Mouse (Mus musculus): ENCODE data around the gene Gk2.

DNA sequence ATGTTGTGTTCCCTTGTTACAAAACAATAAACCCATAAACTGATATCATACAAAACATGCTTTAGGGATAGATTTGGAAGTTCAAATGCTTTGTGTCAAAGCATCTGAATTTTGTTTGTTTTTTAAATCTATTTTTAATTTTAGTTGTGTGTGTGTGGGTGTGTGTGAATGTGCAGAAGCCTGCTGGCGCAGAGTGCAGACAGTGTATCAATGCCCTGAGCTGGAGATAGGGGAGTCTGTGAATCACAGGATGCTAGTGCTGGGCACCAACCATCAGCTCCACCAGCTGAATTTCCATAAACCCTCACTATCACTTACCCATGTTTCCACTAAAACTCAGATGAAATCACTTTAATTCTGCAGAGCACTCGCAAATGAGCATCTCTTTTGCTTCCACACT is 24.3 kb downstream of the Gk2 start:
- TF ChIP-seq GATA1 (IDR thresholded peaks at IDR 0.05; ENCODE audit: borderline replicate concordance, low read length) (no peak), FLI1 (IDR thresholded peaks at IDR 0.05; ENCODE audit: low read length) (no peak)
